Mouse (Mus musculus): ENCODE measurements around the gene Gfm2. TPM values are rescaled to one million over a fixed set of nuclear protein-coding genes. Genes with fewer than 3 reads are reported as not detected.
"Not testable (repeated sequence)": the region's sequence is repeated elsewhere in the genome, so short reads cannot be mapped to it uniquely, and the experiment has no call there.

The Gfm2 gene
- 10 to 100 TPM; 25.1 to 29.6 TPM for total RNA-seq (2021)

GRCm38 (mm10) chr13:97137466-97138400 is at the start of gene Gfm2, which contains the start of gene Nsa2:
Gene Gfm2 (plus strand): TSS chr13:97137937.
Gene Nsa2 (minus strand): TSS chr13:97137937.
- DNase-seq (ENCODE audit: extremely low spot score in 1 of 2, low spot score in 1 of 2), result peak; percentile 75 to 77

GRCm38 (mm10) chr13:97088183-97088582 is 49.6 kb upstream of the Gfm2 start:
- no peak for DNase-seq (ENCODE audit: extremely low spot score in 1 of 2, low spot score in 1 of 2)

- no peak for DNase-seq (ENCODE audit: extremely low spot score in 1 of 2, low spot score in 1 of 2)
Observed at GRCm38 (mm10) chr13:97095726-97096125, 42.0 kb upstream of the Gfm2 start.

GRCm38 (mm10) chr13:97099187-97099852 is 38.4 kb upstream of the Gfm2 start, which contains the start of gene Gm6169:
Gene Gm6169 (minus strand): TSS chr13:97099237.
- peak; percentile 27 to 65 for DNase-seq (ENCODE audit: extremely low spot score in 1 of 2, low spot score in 1 of 2)

GRCm38 (mm10) chr13:97104996-97105395 is 32.7 kb upstream of the Gfm2 start:
- peak in 1 of 2 experiments; percentile 16 for DNase-seq (ENCODE audit: extremely low spot score in 1 of 2, low spot score in 1 of 2)

GRCm38 (mm10) chr13:97107721-97108120 is 30.0 kb upstream of the Gfm2 start:
- not testable (repeated sequence) for DNase-seq (ENCODE audit: extremely low spot score in 1 of 2, low spot score in 1 of 2)

- DNase-seq (ENCODE audit: extremely low spot score in 1 of 2, low spot score in 1 of 2), result no peak
Observed at GRCm38 (mm10) chr13:97109046-97109445, 28.7 kb upstream of the Gfm2 start.

GRCm38 (mm10) chr13:97121341-97121740 is 16.4 kb upstream of the Gfm2 start:
- DNase-seq (ENCODE audit: extremely low spot score in 1 of 2, low spot score in 1 of 2), result no peak

GRCm38 (mm10) chr13:97129654-97130053 is 8.1 kb upstream of the Gfm2 start:
- DNase-seq (ENCODE audit: extremely low spot score in 1 of 2, low spot score in 1 of 2), result not testable (repeated sequence)

- not testable (repeated sequence) for DNase-seq (ENCODE audit: extremely low spot score in 1 of 2, low spot score in 1 of 2)
Observed at GRCm38 (mm10) chr13:97130413-97130812, 7.3 kb upstream of the Gfm2 start.

GRCm38 (mm10) chr13:97138404-97138931 is 731 bp downstream of the Gfm2 start:
- DNase-seq (ENCODE audit: extremely low spot score in 1 of 2, low spot score in 1 of 2), result not testable (repeated sequence)

- DNase-seq (ENCODE audit: extremely low spot score in 1 of 2, low spot score in 1 of 2), result no peak
Observed at GRCm38 (mm10) chr13:97142321-97142720, 4.6 kb downstream of the Gfm2 start.

GRCm38 (mm10) chr13:97145834-97146233 is 8.1 kb downstream of the Gfm2 start:
- peak in 1 of 2 experiments; percentile 64 for DNase-seq (ENCODE audit: extremely low spot score in 1 of 2, low spot score in 1 of 2)

- DNase-seq (ENCODE audit: extremely low spot score in 1 of 2, low spot score in 1 of 2), result no peak
Observed at GRCm38 (mm10) chr13:97175520-97176264, 38.0 kb downstream of the Gfm2 start.

GRCm38 (mm10) chr13:97176731-97177130 is 39.0 kb downstream of the Gfm2 start:
- no peak for DNase-seq (ENCODE audit: extremely low spot score in 1 of 2, low spot score in 1 of 2)

- no peak for DNase-seq (ENCODE audit: extremely low spot score in 1 of 2, low spot score in 1 of 2)
Observed at GRCm38 (mm10) chr13:97178943-97179342, 41.2 kb downstream of the Gfm2 start.

GRCm38 (mm10) chr13:97180113-97180828 is 42.5 kb downstream of the Gfm2 start:
- DNase-seq (ENCODE audit: extremely low spot score in 1 of 2, low spot score in 1 of 2), result no peak

GRCm38 (mm10) chr13:97182821-97183220 is 45.1 kb downstream of the Gfm2 start:
- no peak for DNase-seq (ENCODE audit: extremely low spot score in 1 of 2, low spot score in 1 of 2)

- no peak for DNase-seq (ENCODE audit: extremely low spot score in 1 of 2, low spot score in 1 of 2)
Observed at GRCm38 (mm10) chr13:97184168-97184567, 46.4 kb downstream of the Gfm2 start.

GRCm38 (mm10) chr13:97184656-97185055 is 46.9 kb downstream of the Gfm2 start:
- DNase-seq (ENCODE audit: extremely low spot score in 1 of 2, low spot score in 1 of 2), result no peak
